Mouse (Mus musculus): ENCODE results near the gene Vwa5b1.

DNA sequence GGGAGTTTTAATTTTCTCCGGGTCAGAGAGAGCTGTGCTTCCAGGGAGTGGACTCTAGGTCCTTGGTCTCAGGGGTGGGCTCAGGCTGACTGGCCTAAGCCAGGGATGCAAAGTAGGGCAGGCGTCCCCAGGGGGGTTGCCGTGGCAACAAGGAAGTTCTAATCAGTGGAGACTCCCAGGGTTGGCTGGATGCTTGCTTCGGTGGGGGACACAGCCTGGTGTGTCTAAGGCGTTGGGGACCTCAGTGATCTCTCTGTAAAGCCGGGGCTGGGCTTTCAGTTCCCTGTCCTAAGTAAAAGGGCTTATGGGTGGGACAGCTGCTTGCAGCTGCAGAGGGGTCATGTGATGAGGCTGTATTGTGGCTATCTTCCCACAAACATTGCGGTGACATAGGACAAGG, 113.4 kb downstream of the Vwa5b1 start:
- no peak for TF ChIP-seq CTCF (conservative IDR thresholded peaks at IDR 0.05; ENCODE audit: insufficient read depth, insufficient read length, low read depth, low read length)
- TF ChIP-seq POLR2A (IDR thresholded peaks at IDR 0.05; ENCODE audit: low read depth, low read length), result no peak
